Mouse (Mus musculus) intestine, embryonic 16.5 days (tissue): ENCODE results near the gene Gjd3. TPM values are rescaled to one million over a fixed set of nuclear protein-coding genes. Genes with fewer than 3 reads are reported as not detected.

Source experiments
- ATAC-seq: fragments of 200-750 bp; cut with Nextera tagmentation; 2 replicates; pipeline ENCODE4 v1.8.0; 2017; ENCODE audit warnings: moderate TSS enrichment, moderate library complexity
- H3K27ac ChIP-seq: fragments of 300-500 bp; sonication (generic); 2 replicates; pipeline ENCODE4 v1.5.1; 2014; ENCODE audit warnings: mild to moderate bottlenecking, low read length
- H3K27me3 ChIP-seq: fragments of 300-500 bp; sonication (generic); replicated peaks from 2 replicates; pipeline ENCODE4 v1.6.1; 2014; ENCODE audit warnings: low read length, control low read depth, mixed read lengths; ENCODE audit not compliant: control insufficient read depth, insufficient read depth
- H3K36me3 ChIP-seq: fragments of 300-500 bp; sonication (generic); 2 replicates; pipeline ENCODE4 v1.6.1; 2014; ENCODE audit warnings: low read length, control low read depth; ENCODE audit not compliant: control insufficient read depth, insufficient read depth
- H3K4me1 ChIP-seq: fragments of 300-500 bp; sonication (generic); 2 replicates; pipeline ENCODE4 v1.6.1; 2014; ENCODE audit warnings: low read length, control low read depth, mixed read lengths; ENCODE audit not compliant: control insufficient read depth, insufficient read depth
- H3K4me2 ChIP-seq: fragments of 300-500 bp; sonication (generic); 2 replicates; pipeline ENCODE4 v1.6.1; 2014; ENCODE audit warnings: low read depth, low read length, control low read depth
- H3K4me3 ChIP-seq: fragments of 300-500 bp; sonication (generic); 2 replicates; pipeline ENCODE4 v1.5.1; 2014; ENCODE audit warnings: mild to moderate bottlenecking, low read length
- H3K9ac ChIP-seq: fragments of 300-500 bp; sonication (generic); 2 replicates; pipeline ENCODE4 v1.6.1; 2014; ENCODE audit warnings: low read depth, low read length
- H3K9me3 ChIP-seq: fragments of 300-500 bp; sonication (generic); 2 replicates; pipeline ENCODE4 v1.6.1; 2016; ENCODE audit warnings: low read length, control low read depth; ENCODE audit not compliant: control insufficient read depth
- WGBS: fragments of 180-500 bp; shearing (Covaris S2); extraction: QIAGEN DNeasy Blood & Tissue Kit; methylation state at CpG from one replicate; pipeline ENCODE4 v1.1.7; 2014; 5-methylcytosine and 5-hydroxymethylcytosine counted together
- polyA plus RNA-seq: library from polyadenylated mRNA; unstranded; fragments of >200 nt; fragmentation: Nextera tagmentation; extraction: Ambion mirVana; gene quantifications from 2 replicates; pipeline ENCODE4 v1.2.1, GENCODE M21; 2015

The Gjd3 gene
- polyA plus RNA-seq, 1 experiment from 2014 or later, result not detected

DNA sequence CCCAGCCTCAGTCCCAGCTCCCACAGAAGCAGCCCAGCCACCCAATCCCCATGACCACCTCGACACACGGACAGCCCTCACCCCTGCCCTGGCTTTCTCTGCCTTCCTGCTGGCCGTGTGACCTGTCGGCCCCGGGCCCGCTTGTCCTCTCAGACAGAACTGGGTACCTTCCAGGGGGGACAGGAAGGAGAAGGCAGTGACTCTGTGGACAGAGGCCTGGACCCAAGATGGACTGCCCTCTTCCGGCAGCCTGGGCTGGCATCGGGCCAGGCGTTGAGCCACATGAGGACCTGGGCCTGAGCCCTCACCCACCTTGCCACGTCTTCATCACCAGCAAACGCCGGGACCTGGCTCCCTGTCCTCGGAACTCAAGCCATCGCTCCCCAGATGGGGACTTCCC lies 9.2 kb downstream of the Gjd3 start:
- peaks cover 38% of the 10 kb centered on the region for H3K36me3 ChIP-seq

DNA sequence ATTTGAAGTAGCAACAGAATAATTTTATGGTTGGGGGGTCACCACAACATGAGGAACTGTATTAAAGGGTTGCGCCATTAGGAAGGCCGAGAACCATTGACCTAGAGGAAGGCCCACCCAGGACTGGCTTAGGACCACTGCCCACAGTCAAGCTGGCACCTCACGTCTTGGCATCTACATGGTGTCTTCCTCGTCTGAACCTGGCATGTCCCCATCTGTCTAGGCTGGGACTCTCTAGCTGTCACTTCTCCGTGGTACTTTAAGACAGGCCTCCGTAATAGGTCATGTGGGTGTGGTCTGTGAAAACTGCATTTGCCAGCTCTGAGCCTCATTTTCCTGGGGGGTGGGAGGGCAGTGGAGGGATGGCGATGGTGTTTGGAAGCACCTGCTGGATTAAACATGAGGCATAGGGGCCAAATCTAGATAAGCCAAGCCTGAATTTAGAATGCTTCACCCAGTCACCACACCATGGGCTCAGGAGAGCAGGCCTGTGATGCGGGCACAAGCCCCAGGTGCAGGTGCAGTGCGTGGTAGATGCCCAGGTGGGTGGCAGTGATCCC lies 9.9 kb downstream of the Gjd3 start:
- H3K4me1 ChIP-seq, result peaks cover 36% of the 10 kb centered on the region
- no peak overlapping the region for H3K9ac ChIP-seq
- H3K27me3 ChIP-seq, result no peaks in the 10 kb centered on the region
- no peaks in the 10 kb centered on the region for H3K9me3 ChIP-seq
- peaks cover 45% of the 10 kb centered on the region for H3K36me3 ChIP-seq
- H3K4me3 ChIP-seq, result no peak overlapping the region
- 89% methylated on average over 9 of the region's 9 CpGs for WGBS
- H3K4me2 ChIP-seq, result no peak overlapping the region
- no peak overlapping the region for H3K27ac ChIP-seq
- no peak for ATAC-seq

More for the DNA sequence above, 9.2 kb downstream of the Gjd3 start:
- Histone ChIP-seq H3K4me2 (no peak overlapping the region), H3K27ac (no peak overlapping the region), H3K9me3 (no peaks in the 10 kb centered on the region), H3K4me1 (peaks cover 29% of the 10 kb centered on the region), H3K9ac (no peak overlapping the region), H3K27me3 (no peaks in the 10 kb centered on the region), H3K4me3 (no peak overlapping the region)
- 78% methylated on average over 14 of the region's 14 CpGs for WGBS
- ATAC-seq, result no peak

DNA sequence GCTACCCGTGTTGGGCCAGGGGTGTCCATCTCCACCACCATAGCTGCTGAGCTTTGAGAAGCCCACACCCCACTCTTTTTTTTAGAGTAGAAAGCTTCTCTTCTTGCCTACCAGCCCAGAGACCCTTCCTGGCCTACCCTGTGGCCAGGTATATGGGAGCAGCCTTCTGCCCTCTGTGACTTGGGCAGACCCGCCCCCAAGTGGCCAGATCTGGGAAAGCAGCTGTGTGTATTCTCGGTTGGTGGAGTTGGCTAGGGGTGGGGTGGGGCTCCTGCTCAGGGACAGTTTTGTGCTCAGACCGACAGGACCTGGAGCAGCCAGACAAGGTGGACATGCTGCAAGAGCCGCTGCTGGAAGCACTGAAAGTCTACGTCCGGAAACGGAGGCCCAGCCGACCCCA lies 10.6 kb downstream of the Gjd3 start:
- H3K4me2 ChIP-seq, result no peak overlapping the region
- no peak overlapping the region for H3K9ac ChIP-seq
- H3K36me3 ChIP-seq, result peaks cover 46% of the 10 kb centered on the region
- no peaks in the 10 kb centered on the region for H3K9me3 ChIP-seq
- peaks cover 43% of the 10 kb centered on the region for H3K4me1 ChIP-seq
- ATAC-seq, result peak; percentile 40
- no peak overlapping the region for H3K27ac ChIP-seq
- H3K4me3 ChIP-seq, result no peak overlapping the region
- 48% methylated on average over 9 of the region's 9 CpGs for WGBS
- H3K27me3 ChIP-seq, result no peaks in the 10 kb centered on the region

DNA sequence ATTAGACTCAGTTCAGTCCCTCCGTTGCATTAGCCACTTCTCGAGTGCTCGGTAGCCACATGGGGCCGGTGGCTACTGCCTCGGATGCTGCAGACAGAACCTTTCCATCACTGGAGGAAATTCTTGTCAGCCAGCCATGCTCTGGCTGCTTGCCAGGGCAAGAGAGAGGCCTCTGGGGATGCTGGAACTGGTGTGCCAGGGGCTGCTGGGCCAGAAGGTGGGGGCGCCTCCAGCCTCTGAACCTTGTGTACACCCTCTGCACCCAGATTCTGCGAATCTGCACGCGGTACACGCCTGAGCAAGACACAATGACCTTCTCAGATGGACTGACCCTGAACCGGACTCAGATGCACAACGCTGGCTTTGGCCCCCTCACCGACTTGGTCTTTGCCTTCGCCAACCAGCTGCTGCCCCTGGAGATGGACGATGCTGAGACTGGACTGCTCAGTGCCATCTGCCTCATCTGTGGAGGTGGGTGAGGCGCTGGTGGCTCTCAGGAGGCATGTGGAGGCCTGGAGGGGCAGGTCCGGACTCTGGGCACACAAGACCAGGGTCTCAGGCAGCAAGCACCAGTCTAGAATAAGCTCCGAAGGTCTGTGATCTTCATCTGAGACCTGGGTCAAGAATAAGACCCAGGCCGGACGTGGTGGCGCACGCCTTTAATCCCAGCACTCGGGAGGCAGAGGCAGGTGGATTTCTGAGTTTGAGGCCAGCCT lies 11.3 kb downstream of the Gjd3 start:
- Histone ChIP-seq H3K9ac (peak overlapping the region; percentile 37; the same call in 1 of the 2 replicates), H3K4me3 (no peak overlapping the region), H3K9me3 (no peaks in the 10 kb centered on the region), H3K4me1 (peaks cover 50% of the 10 kb centered on the region), H3K27ac (peak overlapping the region; percentile 31; the same call in 1 of the 2 replicates), H3K27me3 (no peaks in the 10 kb centered on the region), H3K36me3 (peaks cover 46% of the 10 kb centered on the region), H3K4me2 (no peak overlapping the region)
- WGBS, result 65% methylated on average over 23 of the region's 23 CpGs
- ATAC-seq, result no peak

DNA sequence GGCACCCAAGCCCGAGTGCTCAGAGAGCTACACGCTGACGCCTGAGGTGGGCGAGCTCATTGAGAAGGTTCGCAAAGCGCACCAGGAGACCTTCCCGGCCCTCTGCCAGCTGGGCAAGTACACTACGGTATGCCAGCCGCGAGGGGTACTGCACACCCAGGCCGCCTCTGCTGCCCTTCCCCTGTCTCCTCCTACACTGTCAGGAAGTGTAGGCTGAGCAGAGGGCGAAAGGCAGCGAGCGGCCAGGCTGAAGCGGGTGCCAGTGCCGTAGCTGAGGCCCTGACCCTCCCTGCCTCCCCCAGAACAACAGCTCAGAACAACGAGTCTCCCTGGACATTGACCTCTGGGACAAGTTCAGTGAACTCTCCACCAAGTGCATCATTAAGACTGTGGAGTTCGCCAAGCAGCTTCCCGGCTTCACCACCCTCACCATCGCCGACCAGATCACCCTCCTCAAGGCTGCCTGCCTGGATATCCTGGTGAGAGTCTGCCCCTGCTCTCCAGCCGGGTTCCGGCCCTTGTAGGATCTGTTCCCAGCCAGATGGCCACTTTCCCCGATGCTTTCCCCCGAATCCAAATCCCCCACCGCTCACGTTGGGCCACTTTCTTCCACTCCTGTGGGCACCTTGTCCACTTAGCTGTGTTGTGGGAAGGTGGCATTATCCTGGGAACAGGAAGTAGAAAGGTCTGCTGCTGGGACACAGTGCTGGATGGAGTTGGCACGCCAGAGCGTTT lies 12.5 kb downstream of the Gjd3 start:
- no peaks in the 10 kb centered on the region for H3K27me3 ChIP-seq
- peaks cover 46% of the 10 kb centered on the region for H3K36me3 ChIP-seq
- H3K27ac ChIP-seq, result peak overlapping the region; percentile 51; the same call in 1 of the 2 replicates
- no peak overlapping the region for H3K4me2 ChIP-seq
- 71% methylated on average over 29 of the region's 29 CpGs for WGBS
- no peak overlapping the region for H3K4me3 ChIP-seq
- no peaks in the 10 kb centered on the region for H3K9me3 ChIP-seq
- H3K4me1 ChIP-seq, result peaks cover 62% of the 10 kb centered on the region
- peak overlapping the region; percentile 33; the same call in 1 of the 2 replicates for H3K9ac ChIP-seq
- ATAC-seq, result no peak

DNA sequence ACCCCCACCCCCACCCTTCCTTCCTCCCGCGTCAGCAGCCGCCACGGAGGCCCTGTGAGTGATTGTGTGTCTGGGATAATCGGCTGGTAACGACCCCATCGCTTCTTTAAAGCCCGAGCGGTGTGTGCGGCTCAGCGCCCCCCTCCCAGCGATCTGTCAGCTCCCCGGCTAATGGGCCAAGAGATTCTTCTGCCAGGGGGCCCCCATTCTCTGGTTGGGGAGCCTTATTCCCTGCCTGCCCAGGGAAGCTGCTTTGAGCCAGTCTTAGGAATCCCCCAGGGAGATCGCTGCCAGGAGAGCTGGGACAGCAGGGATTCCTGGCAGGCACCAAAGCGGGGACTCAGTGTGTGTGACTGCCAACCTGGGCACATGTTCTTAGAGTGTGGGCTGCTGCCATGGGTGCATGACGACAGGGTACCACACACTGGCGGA lies 13.3 kb downstream of the Gjd3 start:
- H3K4me3 ChIP-seq, result no peak overlapping the region
- peaks cover 70% of the 10 kb centered on the region for H3K4me1 ChIP-seq
- ATAC-seq, result no peak
- H3K9ac ChIP-seq, result peak overlapping the region; percentile 48
- WGBS, result 38% methylated on average over 17 of the region's 17 CpGs
- H3K36me3 ChIP-seq, result peaks cover 41% of the 10 kb centered on the region
- H3K27me3 ChIP-seq, result no peaks in the 10 kb centered on the region
- no peaks in the 10 kb centered on the region for H3K9me3 ChIP-seq
- H3K4me2 ChIP-seq, result 0 out of 2 replicates have a peak overlapping the region, but pooled peaks have one; percentile 9
- peak overlapping the region; percentile 51; the same call in 1 of the 2 replicates for H3K27ac ChIP-seq

DNA sequence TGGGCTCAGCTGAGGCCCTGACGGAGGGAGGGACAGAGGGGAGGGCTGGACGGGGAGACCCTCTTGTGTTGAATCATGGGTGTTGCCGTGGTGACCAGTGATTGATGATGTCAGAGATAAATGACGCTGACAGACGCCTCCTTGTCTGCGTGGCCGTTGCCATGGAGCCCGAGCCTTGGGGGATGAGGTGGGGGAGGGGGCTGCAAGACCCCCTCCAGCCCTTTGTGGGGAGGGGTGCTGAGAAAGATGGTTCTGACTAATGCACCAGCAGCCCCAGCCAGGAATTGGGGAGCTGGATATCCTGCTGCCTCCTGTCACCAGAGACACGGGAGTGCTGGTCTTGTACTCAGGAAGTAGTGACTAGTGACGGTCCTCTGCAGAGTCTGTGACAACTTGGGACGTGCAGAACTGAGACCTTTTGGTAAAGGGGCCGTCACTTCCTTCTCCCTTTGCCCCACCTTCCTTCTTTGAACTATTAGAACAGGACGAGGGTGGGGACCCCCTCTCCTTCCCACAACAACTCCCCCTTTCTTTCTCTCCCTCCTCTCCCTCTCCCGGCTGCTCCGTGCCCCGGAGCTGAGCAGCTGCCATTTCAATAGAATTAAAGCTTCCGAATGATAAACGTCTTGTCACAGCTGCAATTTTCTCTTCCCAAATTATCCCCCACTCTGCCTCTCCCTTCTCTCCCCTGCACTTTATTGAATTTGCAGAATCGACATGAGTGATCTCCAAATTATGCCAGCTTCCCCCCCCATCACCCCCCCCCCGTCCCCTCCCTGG lies 13.9 kb downstream of the Gjd3 start:
- H3K27ac ChIP-seq, result peak overlapping the region; percentile 68
- no peak for ATAC-seq
- peak overlapping the region; percentile 12; the same call in 1 of the 2 replicates for H3K4me3 ChIP-seq
- no peaks in the 10 kb centered on the region for H3K27me3 ChIP-seq
- peaks cover 39% of the 10 kb centered on the region for H3K36me3 ChIP-seq
- H3K4me2 ChIP-seq, result peak overlapping the region; percentile 25
- 20% methylated on average over 20 of the region's 20 CpGs for WGBS
- H3K9ac ChIP-seq, result peak overlapping the region; percentile 29
- H3K4me1 ChIP-seq, result peaks cover 76% of the 10 kb centered on the region
- H3K9me3 ChIP-seq, result no peaks in the 10 kb centered on the region

DNA sequence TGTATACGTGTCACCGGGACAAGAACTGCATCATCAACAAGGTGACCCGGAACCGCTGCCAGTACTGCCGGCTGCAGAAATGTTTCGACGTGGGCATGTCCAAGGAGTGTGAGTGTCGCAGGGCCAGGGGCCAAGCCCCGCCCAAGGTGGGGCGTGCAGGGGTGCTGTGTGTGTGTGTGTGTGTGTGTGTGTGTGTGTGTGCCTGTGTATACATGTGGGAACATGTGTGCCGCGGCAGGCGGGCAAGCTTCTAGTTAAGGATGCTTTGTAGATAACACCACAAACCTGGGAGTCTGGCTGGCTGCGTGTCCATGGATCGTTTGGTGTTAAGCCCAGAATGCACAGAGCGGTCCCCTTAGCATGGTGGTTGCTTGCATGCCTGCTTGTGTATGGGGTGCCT lies 14.7 kb downstream of the Gjd3 start:
- H3K9me3 ChIP-seq, result no peaks in the 10 kb centered on the region
- H3K36me3 ChIP-seq, result peaks cover 32% of the 10 kb centered on the region
- no peak for ATAC-seq
- peaks cover 82% of the 10 kb centered on the region for H3K4me1 ChIP-seq
- 0 out of 2 replicates have a peak overlapping the region, but pooled peaks have one; percentile 25 for H3K4me2 ChIP-seq
- WGBS, result 47% methylated on average over 16 of the region's 16 CpGs
- peak overlapping the region; percentile 68 for H3K27ac ChIP-seq
- no peak overlapping the region for H3K4me3 ChIP-seq
- H3K27me3 ChIP-seq, result no peaks in the 10 kb centered on the region
- peak overlapping the region; percentile 29 for H3K9ac ChIP-seq
